Comparison of ENCODE assay signal across 10 mouse cellular contexts in the genomic region with DNA sequence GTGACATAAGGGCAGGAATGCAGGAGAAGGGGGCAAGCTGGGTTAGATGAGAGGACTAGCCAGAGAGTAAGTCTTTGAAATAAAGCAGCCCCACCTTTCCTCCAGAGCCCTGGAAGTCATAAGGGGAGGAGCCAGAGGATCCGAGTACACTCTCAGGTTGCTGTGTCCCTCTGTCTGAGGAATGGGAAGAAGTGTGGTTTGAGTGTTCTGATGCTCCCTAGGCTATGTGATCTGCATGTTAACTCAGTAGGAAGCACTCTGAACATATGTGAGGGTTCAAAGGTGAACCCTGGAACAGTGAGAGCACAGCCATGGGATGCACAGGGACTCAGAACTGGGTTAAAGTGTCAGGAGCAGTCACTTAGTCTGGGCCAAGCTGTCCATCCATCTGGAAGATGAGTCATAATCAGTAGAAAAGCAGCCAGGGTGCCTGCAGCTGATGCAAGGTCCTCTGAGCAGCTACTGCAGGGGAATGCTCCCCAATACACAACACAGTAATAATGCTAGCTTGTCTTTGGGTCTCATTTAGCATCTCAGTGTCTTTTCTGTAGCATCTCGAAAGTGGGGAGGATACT. TPM values are rescaled to one million over a fixed set of nuclear protein-coding genes. Genes with fewer than 3 reads are reported as not detected.
DNase-seq lines count a peak whose midpoint lies in the region; ATAC-seq and TF ChIP-seq lines count a peak whose summit lies in the region.
"Had no signal": no experiment of that assay in that cellular context is flagged by ENCODE, and none has a peak within 500 bp of the region (broad histone marks: within the 10 kb centered on the region; RNA-seq: fewer than 3 reads in every experiment).

No protein-coding gene starts in this region.

- peaks cover 2 to 7% of the 10 kb centered on the region in 2 experiments for H3K4me1 ChIP-seq in heart, embryonic 14.5 days (ENCODE audit: control insufficient read depth in 2 of 2, insufficient read depth in 2 of 2, low read length in 2 of 2)
- no peaks in the 10 kb centered on the region for H3K4me1 ChIP-seq in forebrain, postnatal 0 days (ENCODE audit: insufficient read depth)

- H3K9ac ChIP-seq in heart, embryonic 14.5 days (ENCODE audit: low read length), result no peak overlapping the region
- H3K9ac ChIP-seq in forebrain, postnatal 0 days, result no peak overlapping the region

- H3K4me3 ChIP-seq in heart, embryonic 14.5 days (ENCODE audit: control insufficient read depth in 1 of 2, insufficient read depth in 1 of 2, low read depth in 1 of 2, low read length in 2 of 2), result no peak overlapping the region
- H3K4me3 ChIP-seq in forebrain, postnatal 0 days (ENCODE audit: low read depth, low read length), result no peak overlapping the region

- no peaks in the 10 kb centered on the region for H3K9me3 ChIP-seq in heart, embryonic 14.5 days (ENCODE audit: control insufficient read depth, low read length)
- H3K9me3 ChIP-seq in forebrain, postnatal 0 days (ENCODE audit: low read length), result no peaks in the 10 kb centered on the region

- no peak for TF ChIP-seq CTCF in forebrain, postnatal 0 days (IDR thresholded peaks at IDR 0.05; ENCODE audit: low read depth)

- no peak for DNase-seq in heart, postnatal 36 days
- DNase-seq in R1 (ENCODE audit: low read depth, low spot score), result peak; percentile 8
- DNase-seq in lung, postnatal 10 days, result peak; percentile 24
- DNase-seq in ovary, postnatal 10 days (ENCODE audit: low spot score), result no peak
- no peak for DNase-seq in forebrain, postnatal 0 days
- DNase-seq: right cerebral cortex, postnatal 25 days had no signal

- intact Hi-C loops in heart, postnatal 36 days (cut with DNase I), result loop anchor here (2.0 kb wide), 3 partner anchors 39 to 103 kb away; no protein-coding TSS in a partner anchor

- no peaks in the 10 kb centered on the region for H3K36me3 ChIP-seq in heart, embryonic 14.5 days (ENCODE audit: control insufficient read depth, insufficient read depth, low read length)
- H3K36me3 ChIP-seq in forebrain, postnatal 0 days (ENCODE audit: insufficient read depth), result no peaks in the 10 kb centered on the region

- H3K4me2 ChIP-seq in heart, embryonic 14.5 days (ENCODE audit: low read length), result peak overlapping the region; percentile 61; the same call in 1 of the 2 replicates
- no peak overlapping the region for H3K4me2 ChIP-seq in forebrain, postnatal 0 days (ENCODE audit: low read depth)

- no peak for ATAC-seq in heart, embryonic 14.5 days (ENCODE audit: insufficient number of reproducible peaks, insufficient read depth, low FRiP score, low read depth)
- peak; percentile 26; the same call in 1 of the 2 replicates for ATAC-seq in erythroblast, adult 5-6 weeks (replicated peaks; ENCODE audit: low FRiP score, poor library complexity, severe bottlenecking)
- ATAC-seq in forebrain, postnatal 0 days, result no peak

- H3K27me3 ChIP-seq in heart, embryonic 14.5 days (ENCODE audit: control insufficient read depth, insufficient read depth, low read length), result no peaks in the 10 kb centered on the region
- no peaks in the 10 kb centered on the region for H3K27me3 ChIP-seq in forebrain, postnatal 0 days (ENCODE audit: insufficient read depth, low read length)
- H3K27me3 ChIP-seq: Patski had no signal

- 74% methylated on average over 2 of the region's 2 CpGs for WGBS in heart, embryonic 14.5 days
- 74% methylated on average over 2 of the region's 2 CpGs for WGBS in forebrain, postnatal 0 days

- H3K27ac ChIP-seq in heart, embryonic 14.5 days (replicated peaks in 1 of 2; ENCODE audit: control insufficient read depth in 1 of 2, insufficient read depth in 1 of 2, low read depth in 2 of 2, low read length in 2 of 2), result peak overlapping the region in 1 of 2 experiments; percentile 73; a peak in 1 of 4 replicates
- no peak overlapping the region for H3K27ac ChIP-seq in forebrain, postnatal 0 days (ENCODE audit: low read depth, low read length)

RNA-seq across cellular contexts. Expression of a gene that starts 2.5 kb away (rescaled TPM):
- 7.0 and 9.0 TPM in 2 replicates for polyA plus RNA-seq in heart, embryonic 14.5 days (2014; fragmentation: Nextera tagmentation; extraction: Ambion mirVana)
- total RNA-seq in heart, postnatal 36 days (2021), result 10 to 100 TPM in 1 of 2 experiments, 1 to 10 TPM in 1; 10.0 to 10.7 TPM
- 10.9 and 13.3 TPM in 2 replicates for total RNA-seq in erythroblast, adult 5-6 weeks (2015; ENCODE audit: low replicate concordance)
- total RNA-seq in erythroblast, adult 5-6 weeks (2017; ENCODE audit: low replicate concordance), result 10.1 and 11.4 TPM in 2 replicates
- total RNA-seq in forebrain, postnatal 0 days (2014; rRNA removed), result 2.0 and 3.1 TPM in 2 replicates
- 2.2 and 2.3 TPM in 2 replicates for polyA plus RNA-seq in forebrain, postnatal 0 days (2015; fragmentation: Nextera tagmentation; extraction: Ambion mirVana)

RNA-seq across cellular contexts. Expression of a gene that starts 21.6 kb away (rescaled TPM):
- polyA plus RNA-seq in heart, embryonic 14.5 days (2014; fragmentation: Nextera tagmentation; extraction: Ambion mirVana), result 0.39 TPM in 2 replicates
- under 1 TPM; 0.16 to 0.44 TPM for total RNA-seq in heart, postnatal 36 days (2021)
- 0.63 TPM in 1 of 2 replicates, not detected in the other for total RNA-seq in erythroblast, adult 5-6 weeks (2015; ENCODE audit: low replicate concordance)
- total RNA-seq in erythroblast, adult 5-6 weeks (2017; ENCODE audit: low replicate concordance), result not detected in 2 replicates
- total RNA-seq in forebrain, postnatal 0 days (2014; rRNA removed), result 0.24 TPM in 1 of 2 replicates, not detected in the other
- 0.11 and 0.18 TPM in 2 replicates for polyA plus RNA-seq in forebrain, postnatal 0 days (2015; fragmentation: Nextera tagmentation; extraction: Ambion mirVana)
- total RNA-seq: left cerebral cortex, postnatal 14 days had no signal

RNA-seq across cellular contexts. Expression of a gene that starts 40.6 kb away (rescaled TPM):
- 22.0 and 23.9 TPM in 2 replicates for polyA plus RNA-seq in heart, embryonic 14.5 days (2014; fragmentation: Nextera tagmentation; extraction: Ambion mirVana)
- 10 to 100 TPM; 38.5 to 49.1 TPM for total RNA-seq in heart, postnatal 36 days (2021)
- 24.2 and 40.5 TPM in 2 replicates for total RNA-seq in erythroblast, adult 5-6 weeks (2015; ENCODE audit: low replicate concordance)
- total RNA-seq in erythroblast, adult 5-6 weeks (2017; ENCODE audit: low replicate concordance), result 25.4 and 36.4 TPM in 2 replicates
- 4.2 and 5.5 TPM in 2 replicates for total RNA-seq in forebrain, postnatal 0 days (2014; rRNA removed)
- 2.6 and 2.8 TPM in 2 replicates for polyA plus RNA-seq in forebrain, postnatal 0 days (2015; fragmentation: Nextera tagmentation; extraction: Ambion mirVana)

Comparison
In these comparisons a context has a peak if more than half of its experiments do, and no peak if none do; other contexts are left out.
1. DNase-seq: peak in R1 (single experiment) and lung, postnatal 10 days (single experiment); none in heart, postnatal 36 days (0 of 2), ovary, postnatal 10 days (single experiment) and forebrain, postnatal 0 days (single experiment).